Mouse (Mus musculus) embryo, embryonic 11.5 days (tissue): Measurements from ENCODE around the gene Wdr46.
A peak's percentile ranks its signal among the peaks of the same experiment; 100 is the strongest.
"Not testable (repeated sequence)": the region's sequence is repeated elsewhere in the genome, so short reads cannot be mapped to it uniquely, and the experiment has no call there.

ENCODE experiments used
- DNase-seq: peaks from one replicate; pipeline ENCODE4 v3.0.0-alpha.2; 2012; ENCODE audit warnings: low read depth, low spot score

Wdr46 gene

GRCm38 (mm10) chr17:33977861-33978557 is 37.5 kb downstream of the Wdr46 start:
- no peak for DNase-seq

GRCm38 (mm10) chr17:33978631-33979031 is 38.2 kb downstream of the Wdr46 start:
- no peak for DNase-seq

- no peak for DNase-seq
Measured at GRCm38 (mm10) chr17:33979512-33980050, 39.1 kb downstream of the Wdr46 start.

GRCm38 (mm10) chr17:33980181-33981035 is 39.9 kb downstream of the Wdr46 start:
- DNase-seq: no peak

GRCm38 (mm10) chr17:33981192-33981909 is 40.9 kb downstream of the Wdr46 start:
- not testable (repeated sequence) for DNase-seq

GRCm38 (mm10) chr17:33982136-33982535 is 41.7 kb downstream of the Wdr46 start:
- DNase-seq: not testable (repeated sequence)

- peak; percentile 56 for DNase-seq
Measured at GRCm38 (mm10) chr17:33991788-33992664, 51.6 kb downstream of the Wdr46 start.

- no peak for DNase-seq
Measured at GRCm38 (mm10) chr17:33994959-33995358, 54.5 kb downstream of the Wdr46 start.

GRCm38 (mm10) chr17:33995651-33996050 is 55.2 kb downstream of the Wdr46 start:
- DNase-seq: no peak

GRCm38 (mm10) chr17:33997025-33997424 is 56.6 kb downstream of the Wdr46 start:
- not testable (repeated sequence) for DNase-seq

- not testable (repeated sequence) for DNase-seq
Measured at GRCm38 (mm10) chr17:33998697-33999096, 58.2 kb downstream of the Wdr46 start.
